Mouse (Mus musculus): ENCODE results near the gene Cdr2. TPM values are rescaled to one million over a fixed set of nuclear protein-coding genes. Genes with fewer than 3 reads are reported as not detected.
"Not testable (repeated sequence)": the region's sequence is repeated elsewhere in the genome, so short reads cannot be mapped to it uniquely, and the experiment has no call there.

The Cdr2 gene
- polyA plus RNA-seq, 1 experiment from 2014 or later = 8.4 TPM

DNA sequence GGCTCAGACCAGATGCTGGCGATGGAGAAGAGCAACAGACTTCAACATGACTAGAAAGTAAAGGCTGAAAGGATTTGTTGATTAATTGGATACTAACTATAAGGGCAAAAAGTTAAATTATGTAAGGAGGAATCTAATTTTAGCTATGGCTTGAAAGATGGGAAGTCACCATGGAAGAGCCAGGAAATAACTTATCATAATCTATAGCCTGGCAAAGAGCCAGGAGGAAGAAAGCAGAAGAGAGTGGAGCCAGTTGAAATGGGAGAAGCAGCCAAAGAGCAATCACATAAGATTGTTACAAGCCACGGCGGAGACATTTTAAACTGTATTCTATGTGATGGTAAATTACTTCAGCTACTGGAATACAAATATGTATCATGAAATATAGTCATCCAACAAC lies 8.1 kb downstream of the Cdr2 start:
- H3K4me2 ChIP-seq (replicated peaks; ENCODE audit: low read depth, low read length) = no peak overlapping the region
- no peak for ATAC-seq
- 51% methylated on average over 3 of the region's 3 CpGs for WGBS

GRCm38 (mm10) chr7:120972471-120972870 lies 9.6 kb downstream of the Cdr2 start:
- ATAC-seq; H3K4me1 ChIP-seq (ENCODE audit: insufficient read depth, low read depth, low read length): not testable (repeated sequence)
- whole genome bisulfite sequencing = 81% methylated on average over 2 of the region's 2 CpGs

More for the DNA sequence above, 8.1 kb downstream of the Cdr2 start:
- Histone ChIP-seq H3K4me3 (ENCODE audit: low read depth, low read length) (no peak overlapping the region), H3K4me1 (ENCODE audit: insufficient read depth, low read depth, low read length) (peaks cover 7% of the 10 kb centered on the region; the same call in 1 of the 2 replicates), H3K9ac (replicated peaks; ENCODE audit: low read depth) (no peak overlapping the region), H3K27me3 (replicated peaks; ENCODE audit: insufficient read depth, low read length) (no peaks in the 10 kb centered on the region), H3K9me3 (ENCODE audit: low read length) (no peaks in the 10 kb centered on the region), H3K36me3 (ENCODE audit: insufficient read depth, low read length) (no peaks in the 10 kb centered on the region), H3K27ac (ENCODE audit: low read length) (no peak overlapping the region)
- DNase-seq (ENCODE audit: low spot score) = peak; percentile 17
- TF ChIP-seq EP300 (IDR thresholded peaks at IDR 0.05) (no peak), CTCF (IDR thresholded peaks at IDR 0.05) (no peak)

GRCm38 (mm10) chr7:120970112-120970511 lies 12.0 kb downstream of the Cdr2 start:
- H3K27ac ChIP-seq (ENCODE audit: low read length) = no peak overlapping the region
- 62% methylated on average over 5 of the region's 5 CpGs for WGBS
- 0 out of 2 replicates have a peak, but pooled peaks cover 3% of the 10 kb centered on the region for H3K4me1 ChIP-seq (ENCODE audit: insufficient read depth, low read depth, low read length)
- no peak overlapping the region for H3K4me3 ChIP-seq (ENCODE audit: low read depth, low read length)
- H3K36me3 ChIP-seq (ENCODE audit: insufficient read depth, low read length) = no peaks in the 10 kb centered on the region
- ATAC-seq (no peak), DNase-seq (ENCODE audit: low spot score) (no peak)
- no peak for TF ChIP-seq EP300 (IDR thresholded peaks at IDR 0.05)
- no peak for TF ChIP-seq CTCF (IDR thresholded peaks at IDR 0.05)
- H3K9ac ChIP-seq (replicated peaks; ENCODE audit: low read depth) = no peak overlapping the region
- no peaks in the 10 kb centered on the region for H3K9me3 ChIP-seq (ENCODE audit: low read length)
- H3K27me3 ChIP-seq (replicated peaks; ENCODE audit: insufficient read depth, low read length) = no peaks in the 10 kb centered on the region
- no peak overlapping the region for H3K4me2 ChIP-seq (replicated peaks; ENCODE audit: low read depth, low read length)

More at GRCm38 (mm10) chr7:120972471-120972870, 9.6 kb downstream of the Cdr2 start:
- not testable (repeated sequence) for H3K27me3 ChIP-seq (replicated peaks; ENCODE audit: insufficient read depth, low read length); H3K4me3 ChIP-seq (ENCODE audit: low read depth, low read length); H3K36me3 ChIP-seq (ENCODE audit: insufficient read depth, low read length); H3K9ac ChIP-seq (replicated peaks; ENCODE audit: low read depth); H3K4me2 ChIP-seq (replicated peaks; ENCODE audit: low read depth, low read length); H3K27ac ChIP-seq (ENCODE audit: low read length); H3K9me3 ChIP-seq (ENCODE audit: low read length); DNase-seq (ENCODE audit: low spot score)

DNA sequence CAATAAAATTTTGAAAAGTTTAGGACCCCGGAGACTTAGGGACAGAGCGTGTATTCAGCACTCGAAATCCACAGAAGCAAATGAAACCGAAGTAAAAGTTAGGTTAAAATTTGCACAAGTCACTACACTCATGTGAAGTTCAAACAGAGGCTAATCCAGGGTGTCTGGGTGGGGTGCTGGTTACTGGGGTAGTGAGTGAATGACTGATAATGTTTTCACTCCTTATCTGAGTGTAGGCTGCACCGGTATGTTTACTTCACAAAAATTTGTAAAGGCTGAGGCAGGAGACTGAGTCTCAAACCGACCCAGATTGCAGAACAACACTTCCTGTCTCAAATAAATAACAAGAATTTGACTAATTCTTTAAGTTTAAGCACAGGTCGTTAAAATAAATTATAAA lies 12.9 kb downstream of the Cdr2 start:
- WGBS = 53% methylated on average over 7 of the region's 7 CpGs

GRCm38 (mm10) chr7:120963126-120963525 lies 19.0 kb downstream of the Cdr2 start:
- H3K9me3 ChIP-seq (ENCODE audit: low read length) = no peaks in the 10 kb centered on the region
- no peak for TF ChIP-seq EP300 (IDR thresholded peaks at IDR 0.05)
- TF ChIP-seq CTCF (IDR thresholded peaks at IDR 0.05) = no peak
- H3K4me3 ChIP-seq (ENCODE audit: low read depth, low read length) = no peak overlapping the region
- H3K9ac ChIP-seq (replicated peaks; ENCODE audit: low read depth) = no peak overlapping the region
- H3K4me1 ChIP-seq (ENCODE audit: insufficient read depth, low read depth, low read length) = no peaks in the 10 kb centered on the region
- no peak overlapping the region for H3K27ac ChIP-seq (ENCODE audit: low read length)
- no peak overlapping the region for H3K4me2 ChIP-seq (replicated peaks; ENCODE audit: low read depth, low read length)
- DNase-seq (ENCODE audit: low spot score) (no peak), ATAC-seq (no peak)
- no peaks in the 10 kb centered on the region for H3K36me3 ChIP-seq (ENCODE audit: insufficient read depth, low read length)
- H3K27me3 ChIP-seq (replicated peaks; ENCODE audit: insufficient read depth, low read length) = no peaks in the 10 kb centered on the region
- WGBS = 66% methylated on average over 5 of the region's 5 CpGs

More for the DNA sequence above, 12.9 kb downstream of the Cdr2 start:
- Histone ChIP-seq H3K27ac (ENCODE audit: low read length) (no peak overlapping the region), H3K4me2 (replicated peaks; ENCODE audit: low read depth, low read length) (no peak overlapping the region), H3K9ac (replicated peaks; ENCODE audit: low read depth) (no peak overlapping the region), H3K4me1 (ENCODE audit: insufficient read depth, low read depth, low read length) (0 out of 2 replicates have a peak, but pooled peaks cover 3% of the 10 kb centered on the region), H3K9me3 (ENCODE audit: low read length) (no peaks in the 10 kb centered on the region), H3K4me3 (ENCODE audit: low read depth, low read length) (no peak overlapping the region), H3K36me3 (ENCODE audit: insufficient read depth, low read length) (no peaks in the 10 kb centered on the region), H3K27me3 (replicated peaks; ENCODE audit: insufficient read depth, low read length) (no peaks in the 10 kb centered on the region)
- DNase-seq (ENCODE audit: low spot score) (no peak), ATAC-seq (no peak)
- TF ChIP-seq CTCF (IDR thresholded peaks at IDR 0.05) = no peak
- no peak for TF ChIP-seq EP300 (IDR thresholded peaks at IDR 0.05)

GRCm38 (mm10) chr7:120961893-120962292 lies 20.2 kb downstream of the Cdr2 start:
- Histone ChIP-seq H3K9me3 (ENCODE audit: low read length) (no peaks in the 10 kb centered on the region), H3K36me3 (ENCODE audit: insufficient read depth, low read length) (no peaks in the 10 kb centered on the region; the same call in 1 of the 2 replicates), H3K4me2 (replicated peaks; ENCODE audit: low read depth, low read length) (no peak overlapping the region), H3K4me3 (ENCODE audit: low read depth, low read length) (no peak overlapping the region), H3K27me3 (replicated peaks; ENCODE audit: insufficient read depth, low read length) (no peaks in the 10 kb centered on the region), H3K4me1 (ENCODE audit: insufficient read depth, low read depth, low read length) (no peaks in the 10 kb centered on the region), H3K27ac (ENCODE audit: low read length) (no peak overlapping the region), H3K9ac (replicated peaks; ENCODE audit: low read depth) (no peak overlapping the region)
- DNase-seq (ENCODE audit: low spot score) = no peak
- WGBS = 54% methylated on average over 3 of the region's 3 CpGs
- no peak for TF ChIP-seq EP300 (IDR thresholded peaks at IDR 0.05)
- TF ChIP-seq CTCF (IDR thresholded peaks at IDR 0.05) = no peak
- no peak for ATAC-seq

DNA sequence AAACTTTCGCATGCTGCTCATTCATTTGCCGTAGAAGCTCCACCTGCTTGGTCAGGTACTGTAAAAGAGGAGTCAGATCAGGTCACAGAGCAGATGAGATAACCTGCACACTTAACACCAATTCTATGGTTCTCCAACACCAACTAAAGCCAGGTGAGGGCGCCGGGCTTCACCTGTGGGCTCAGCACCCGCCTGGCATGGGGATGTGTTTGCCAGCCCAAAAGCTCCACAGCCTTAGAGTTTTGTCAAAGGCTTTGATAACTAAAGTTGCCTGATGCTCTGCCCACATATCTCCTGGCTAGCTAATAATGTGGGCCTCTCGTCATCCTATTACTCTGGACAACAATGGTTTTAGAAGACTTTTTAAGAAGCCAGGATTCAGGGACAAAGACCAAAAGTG lies 21.5 kb downstream of the Cdr2 start:
- Histone ChIP-seq H3K9ac (replicated peaks; ENCODE audit: low read depth) (no peak overlapping the region), H3K4me2 (replicated peaks; ENCODE audit: low read depth, low read length) (no peak overlapping the region), H3K27me3 (replicated peaks; ENCODE audit: insufficient read depth, low read length) (no peaks in the 10 kb centered on the region), H3K4me1 (ENCODE audit: insufficient read depth, low read depth, low read length) (no peaks in the 10 kb centered on the region), H3K9me3 (ENCODE audit: low read length) (no peaks in the 10 kb centered on the region), H3K36me3 (ENCODE audit: insufficient read depth, low read length) (no peaks in the 10 kb centered on the region; the same call in 1 of the 2 replicates), H3K27ac (ENCODE audit: low read length) (no peak overlapping the region), H3K4me3 (ENCODE audit: low read depth, low read length) (no peak overlapping the region)
- TF ChIP-seq EP300 (IDR thresholded peaks at IDR 0.05) (no peak), CTCF (IDR thresholded peaks at IDR 0.05) (peak; percentile 36)
- 83% methylated on average over 6 of the region's 6 CpGs for WGBS
- ATAC-seq (no peak), DNase-seq (ENCODE audit: low spot score) (no peak)

Data from lung, postnatal 0 days (tissue).